Mouse (Mus musculus) thymus, postnatal 10 days (tissue): ENCODE results near the gene 2810459M11Rik.

ENCODE experiments used
- DNase-seq, 2 experiments: peaks; one replicate each; pipeline ENCODE4 v3.0.0; 2021; ENCODE audit warnings: low spot score in 2 of 2

The 2810459M11Rik gene

GRCm38 (mm10) chr1:86053198-86053921 lies 7.7 kb downstream of the 2810459M11Rik start:
- DNase-seq = no peak

- no peak for DNase-seq
Observed at GRCm38 (mm10) chr1:86054943-86055342, 9.3 kb downstream of the 2810459M11Rik start.

GRCm38 (mm10) chr1:86056284-86056683 lies 10.6 kb downstream of the 2810459M11Rik start:
- no peak for DNase-seq

GRCm38 (mm10) chr1:86058856-86059769 lies 13.4 kb downstream of the 2810459M11Rik start:
- DNase-seq = peak; percentile 82 to 93

- DNase-seq = no peak
Observed at GRCm38 (mm10) chr1:86062523-86062922, 16.9 kb downstream of the 2810459M11Rik start.

GRCm38 (mm10) chr1:86064271-86064991 lies 18.8 kb downstream of the 2810459M11Rik start, which contains the start of gene Psmd1:
Gene Psmd1 (plus strand): TSS chr1:86064387.
- DNase-seq = peak; percentile 79 to 88

- DNase-seq = no peak
Observed at GRCm38 (mm10) chr1:86076565-86076964, 30.9 kb downstream of the 2810459M11Rik start.

GRCm38 (mm10) chr1:86094413-86094812 lies 48.8 kb downstream of the 2810459M11Rik start:
- DNase-seq = no peak

DNA sequence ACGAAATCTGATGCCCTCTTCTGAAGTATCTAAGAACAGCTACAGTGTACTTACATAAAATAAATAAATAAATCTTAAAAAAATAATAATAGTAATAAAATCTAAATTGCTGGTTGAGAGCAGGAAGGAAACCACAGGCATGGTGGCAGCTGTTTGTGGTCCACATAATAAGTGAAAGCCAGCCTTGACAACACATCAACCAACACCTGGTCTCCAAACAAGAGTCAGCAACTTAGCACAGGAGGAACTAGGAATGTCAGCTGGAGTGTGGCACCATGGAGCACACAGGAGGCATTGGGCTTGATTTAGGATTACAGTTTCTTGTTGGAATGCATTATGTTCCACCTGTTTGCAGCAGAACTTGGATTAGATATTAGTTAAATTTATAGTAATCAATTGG lies 59.4 kb downstream of the 2810459M11Rik start:
- no peak for DNase-seq
